Mouse (Mus musculus) gastrocnemius, postnatal 14 days (tissue): ENCODE data around the gene Olfr229. TPM values are rescaled to one million over a fixed set of nuclear protein-coding genes. Genes with fewer than 3 reads are reported as not detected.
"Not testable (repeated sequence)": the region's sequence is repeated elsewhere in the genome, so short reads cannot be mapped to it uniquely, and the experiment has no call there.

ENCODE experiments used
- DNase-seq: peaks from one replicate; pipeline ENCODE4 v3.0.0; 2021; ENCODE audit warnings: mixed read lengths
- intact Hi-C: fragments of 180-260 bp; cut with DNase I; formaldehyde crosslinking; loops from one replicate; pipeline ENCODE4 v1.15.1; 2025; ENCODE audit warnings: low total_unique reads
- long read RNA-seq, 2 experiments: library from polyadenylated mRNA; stranded (forward); transcript quantifications; one replicate each; pipeline ENCODE4 v2.0.0; 2021
- total RNA-seq, 2 experiments: library from RNA; stranded (reverse); gene quantifications; 2 replicates each; pipeline ENCODE4 v1.2.3; 2021

Gene Olfr229
- total RNA-seq, result not detected
- long read RNA-seq, experiment 1, result 0 reads
- long read RNA-seq, experiment 2, result 0 reads

GRCm38 (mm10) chr9:39907036-39907435 lies at the start of gene Olfr229:
Gene Olfr229, plus strand, starts transcription at chr9:39907336.
- intact Hi-C loops, result no loop called here
- DNase-seq, result no peak

GRCm38 (mm10) chr9:39866122-39866521 lies 41.0 kb upstream of the Olfr229 start, which contains the start of gene Olfr972:
Gene Olfr972, plus strand, starts transcription at chr9:39866422.
- no peak for DNase-seq
- intact Hi-C loops, result no loop called here

DNA sequence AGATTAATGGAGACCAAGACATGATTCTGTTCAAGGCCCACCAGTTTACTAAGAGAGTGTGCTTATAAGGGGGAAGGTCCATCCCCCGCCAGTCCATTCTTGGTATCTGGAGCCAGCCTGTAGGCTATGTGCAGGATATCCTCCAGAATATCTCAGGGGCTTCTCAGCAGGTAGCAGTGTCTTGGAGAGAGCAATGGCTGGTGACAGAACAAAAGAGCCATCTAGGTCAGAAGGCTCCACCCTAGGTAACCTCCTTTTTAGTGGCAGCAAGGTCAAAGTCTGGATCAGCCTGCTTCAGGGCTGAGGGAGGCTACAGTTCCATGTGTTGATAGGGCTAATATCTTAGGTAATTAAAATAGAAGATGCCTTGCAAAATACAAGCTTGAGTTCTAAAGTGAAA lies 35.1 kb upstream of the Olfr229 start:
- DNase-seq, intact Hi-C loops: not testable (repeated sequence)

GRCm38 (mm10) chr9:39877541-39878396 lies 29.4 kb upstream of the Olfr229 start:
- intact Hi-C loops, DNase-seq: not testable (repeated sequence)

DNA sequence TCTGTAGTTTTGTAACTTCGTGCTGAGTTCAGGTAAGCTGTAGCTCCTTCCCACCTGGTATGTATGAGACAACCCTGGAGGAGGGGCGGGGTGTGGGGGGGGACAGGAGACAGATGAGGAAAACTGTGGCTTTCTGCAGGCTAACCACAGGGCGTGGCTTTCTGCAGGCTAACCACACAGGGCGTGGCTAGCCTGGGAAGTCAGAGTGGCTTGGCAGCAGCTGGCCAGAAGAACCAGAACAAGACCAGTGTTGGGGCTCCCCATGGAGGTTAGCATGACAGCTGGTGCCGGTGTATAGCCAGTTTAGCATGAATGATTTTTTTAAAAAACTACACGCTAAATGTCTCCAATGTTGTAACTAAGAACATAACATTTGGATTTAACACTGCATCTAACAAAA lies 2.0 kb upstream of the Olfr229 start:
- intact Hi-C loops, result no loop called here
- no peak for DNase-seq

DNA sequence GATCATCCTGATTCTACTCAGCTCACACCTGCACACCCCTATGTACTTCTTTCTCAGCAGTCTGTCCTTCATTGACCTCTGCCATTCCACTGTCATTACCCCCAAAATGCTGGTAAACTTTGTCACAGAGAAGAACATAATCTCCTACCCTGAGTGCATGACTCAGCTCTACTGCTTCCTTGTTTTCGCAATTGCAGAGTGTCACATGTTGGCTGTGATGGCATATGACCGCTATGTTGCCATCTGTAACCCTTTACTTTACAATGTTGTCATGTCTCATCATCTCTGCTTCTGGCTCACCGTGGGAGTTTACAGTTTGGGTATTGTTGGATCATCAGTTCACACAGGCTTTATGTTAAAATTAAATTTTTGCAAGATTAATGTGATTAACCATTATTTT lies 2.8 kb downstream of the Olfr229 start:
- DNase-seq, result no peak
- intact Hi-C loops, result no loop called here

GRCm38 (mm10) chr9:39927975-39928836 lies 21.1 kb downstream of the Olfr229 start:
- intact Hi-C loops, result not testable (repeated sequence)

DNA sequence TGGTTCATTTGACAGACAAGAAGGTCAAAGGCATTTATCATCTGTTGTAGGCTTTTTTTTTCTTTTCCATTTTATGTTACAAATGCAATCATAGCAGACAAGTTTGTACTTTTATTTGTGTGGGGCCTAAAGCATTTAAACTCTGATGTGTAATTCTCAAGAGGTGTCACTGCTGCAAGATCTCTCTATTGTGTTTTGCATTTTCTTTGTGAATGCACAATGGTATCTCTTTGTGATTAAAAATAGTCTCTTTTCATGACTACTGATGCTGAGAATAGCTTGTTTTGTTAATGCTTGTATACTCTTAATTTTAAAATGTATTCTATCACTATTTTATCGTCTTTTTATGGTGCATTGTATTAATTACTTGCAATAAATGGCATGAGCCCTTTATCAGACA lies 21.7 kb downstream of the Olfr229 start:
- DNase-seq, intact Hi-C loops: not testable (repeated sequence)

More at GRCm38 (mm10) chr9:39927975-39928836, 21.1 kb downstream of the Olfr229 start:
- DNase-seq, result not testable (repeated sequence)

DNA sequence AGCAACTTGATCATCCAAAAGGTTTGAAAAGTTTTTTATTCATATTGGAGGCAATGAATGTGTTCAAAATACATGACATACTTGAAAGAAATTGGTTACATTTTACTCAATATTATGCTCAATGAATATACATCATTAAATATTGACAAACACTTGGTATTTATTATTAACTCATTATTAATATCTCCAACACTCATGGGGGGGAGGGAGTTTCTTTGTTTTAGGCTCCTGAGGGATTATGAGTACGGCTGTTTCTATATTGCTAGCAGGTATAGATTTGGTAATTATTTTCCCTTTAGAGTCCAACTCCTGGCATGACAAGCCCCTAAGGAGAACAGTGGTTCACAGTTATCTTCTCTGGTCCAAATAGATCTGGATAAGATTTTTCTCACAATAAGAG lies 30.1 kb downstream of the Olfr229 start, which contains the start of gene Olfr974:
Gene Olfr974 (plus strand): TSS at position 301 of the 400 bp plus-strand sequence.
- no peak for DNase-seq
- intact Hi-C loops, result no loop called here

DNA sequence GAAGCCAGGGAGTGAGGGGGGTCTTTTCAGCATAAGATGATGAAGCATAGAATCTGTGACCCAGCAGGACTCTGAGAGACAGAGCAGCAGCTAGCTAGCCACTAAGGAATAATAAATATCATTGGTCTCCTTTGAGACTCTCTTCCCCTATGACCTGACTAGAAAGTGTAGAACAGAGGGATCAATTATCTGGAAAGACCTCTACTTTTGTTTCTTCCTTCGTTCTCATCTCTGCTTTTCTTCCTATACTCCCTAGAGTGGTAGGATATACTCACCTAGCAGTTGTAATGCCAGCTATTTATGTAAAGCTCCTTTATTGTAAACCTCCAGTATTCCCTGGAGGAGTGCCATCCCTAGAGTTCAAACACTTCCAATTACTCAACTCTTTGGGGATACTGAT lies 44.8 kb downstream of the Olfr229 start, which contains the start of gene Olfr975:
Gene Olfr975 (minus strand): TSS at position 101 of the 400 bp plus-strand sequence.
- intact Hi-C loops, result no loop called here
- no peak for DNase-seq

GRCm38 (mm10) chr9:39961033-39961432 lies 53.9 kb downstream of the Olfr229 start, which contains the start of gene Olfr976:
Gene Olfr976, minus strand, starts transcription at chr9:39961133.
- DNase-seq, intact Hi-C loops: not testable (repeated sequence)

Other genes starting within 250 kb of the Olfr229 start
- not detected for gene Olfr963, start 240.1 kb upstream of the Olfr229 start, total RNA-seq
- gene Olfr149, start 200.2 kb upstream of the Olfr229 start, total RNA-seq, result not detected
- not detected for gene Olfr965, start 196.0 kb upstream of the Olfr229 start, total RNA-seq
- gene Olfr150, start 176.4 kb upstream of the Olfr229 start, total RNA-seq, result not detected
- not detected for gene Olfr967, start 161.1 kb upstream of the Olfr229 start, total RNA-seq
- gene Olfr968, start 124.1 kb upstream of the Olfr229 start, total RNA-seq, result not detected
- gene Olfr969, start 116.4 kb upstream of the Olfr229 start, total RNA-seq, result not detected
- not detected for gene Olfr970, start 98.5 kb upstream of the Olfr229 start, total RNA-seq
- gene Olfr971, start 70.5 kb upstream of the Olfr229 start, total RNA-seq, result not detected
- not detected for gene Olfr972, start 40.9 kb upstream of the Olfr229 start, total RNA-seq
- gene Olfr974, start 30.2 kb downstream of the Olfr229 start, total RNA-seq, result not detected
- gene Olfr975, start 44.7 kb downstream of the Olfr229 start, total RNA-seq, result not detected
- gene Olfr976, start 53.8 kb downstream of the Olfr229 start, total RNA-seq, result not detected
- gene Olfr978, start 84.8 kb downstream of the Olfr229 start, total RNA-seq, result not detected
- gene Olfr979, start 96.1 kb downstream of the Olfr229 start, total RNA-seq, result not detected
- gene Olfr980, start 102.2 kb downstream of the Olfr229 start, total RNA-seq, result not detected
- not detected for gene Olfr981, start 114.1 kb downstream of the Olfr229 start, total RNA-seq
- not detected for gene Olfr982, start 166.5 kb downstream of the Olfr229 start, total RNA-seq
- not detected for gene Olfr983, start 186.3 kb downstream of the Olfr229 start, total RNA-seq
- not detected for gene Olfr984, start 206.9 kb downstream of the Olfr229 start, total RNA-seq
- gene Olfr985, start 222.8 kb downstream of the Olfr229 start, total RNA-seq, result not detected
- gene Tmem225, start 240.8 kb downstream of the Olfr229 start, total RNA-seq, result not detected